Mouse (Mus musculus): ENCODE results near the gene Itga6.

The Itga6 gene

GRCm38 (mm10) chr2:71764961-71765735, 19.7 kb downstream of the Itga6 start:
- no peak for DNase-seq (ENCODE audit: low spot score)

GRCm38 (mm10) chr2:71766007-71766406, 20.6 kb downstream of the Itga6 start:
- DNase-seq (ENCODE audit: low spot score): no peak

- DNase-seq (ENCODE audit: low spot score): no peak
These were observed 21.7 kb downstream of the Itga6 start for GRCm38 (mm10) chr2:71767019-71767610.

GRCm38 (mm10) chr2:71771762-71772161, 26.3 kb downstream of the Itga6 start:
- DNase-seq (ENCODE audit: low spot score): no peak

GRCm38 (mm10) chr2:71773714-71774113, 28.3 kb downstream of the Itga6 start:
- no peak for DNase-seq (ENCODE audit: low spot score)

GRCm38 (mm10) chr2:71774246-71774951, 29.0 kb downstream of the Itga6 start:
- no peak for DNase-seq (ENCODE audit: low spot score)

- no peak for DNase-seq (ENCODE audit: low spot score)
These were observed 29.8 kb downstream of the Itga6 start for GRCm38 (mm10) chr2:71775201-71775611.

- no peak for DNase-seq (ENCODE audit: low spot score)
These were observed 34.0 kb downstream of the Itga6 start for GRCm38 (mm10) chr2:71779266-71779888.

- DNase-seq (ENCODE audit: low spot score): no peak
These were observed 34.6 kb downstream of the Itga6 start for GRCm38 (mm10) chr2:71780016-71780415.

- no peak for DNase-seq (ENCODE audit: low spot score)
These were observed 39.8 kb downstream of the Itga6 start for GRCm38 (mm10) chr2:71785260-71785659.

- DNase-seq (ENCODE audit: low spot score): no peak
These were observed 40.6 kb downstream of the Itga6 start for GRCm38 (mm10) chr2:71786060-71786459.

- peak; percentile 35 for DNase-seq (ENCODE audit: low spot score)
These were observed 41.3 kb downstream of the Itga6 start for GRCm38 (mm10) chr2:71786591-71787155.

- peak; percentile 33 for DNase-seq (ENCODE audit: low spot score)
These were observed 41.8 kb downstream of the Itga6 start for GRCm38 (mm10) chr2:71787156-71787590.

- no peak for DNase-seq (ENCODE audit: low spot score)
These were observed 42.4 kb downstream of the Itga6 start for GRCm38 (mm10) chr2:71787591-71788460.

GRCm38 (mm10) chr2:71790752-71791151, 45.3 kb downstream of the Itga6 start:
- DNase-seq (ENCODE audit: low spot score): no peak

GRCm38 (mm10) chr2:71791203-71791602, 45.8 kb downstream of the Itga6 start:
- DNase-seq (ENCODE audit: low spot score): no peak

GRCm38 (mm10) chr2:71794139-71794538, 48.7 kb downstream of the Itga6 start:
- no peak for DNase-seq (ENCODE audit: low spot score)

- DNase-seq (ENCODE audit: low spot score): no peak
These were observed 51.4 kb downstream of the Itga6 start for GRCm38 (mm10) chr2:71796787-71797186.

- no peak for DNase-seq (ENCODE audit: low spot score)
These were observed 55.4 kb downstream of the Itga6 start for GRCm38 (mm10) chr2:71800798-71801197.

GRCm38 (mm10) chr2:71801691-71802090, 56.3 kb downstream of the Itga6 start:
- no peak for DNase-seq (ENCODE audit: low spot score)

- no peak for DNase-seq (ENCODE audit: low spot score)
These were observed 56.7 kb downstream of the Itga6 start for GRCm38 (mm10) chr2:71802131-71802530.

Data from spleen, adult 12 weeks (tissue).